Mouse (Mus musculus) erythroblast, adult 5-6 weeks (primary cell): ENCODE measurements around the gene Gbp8. TPM values are rescaled to one million over a fixed set of nuclear protein-coding genes. Genes with fewer than 3 reads are reported as not detected.
"Not testable (repeated sequence)": the region's sequence is repeated elsewhere in the genome, so short reads cannot be mapped to it uniquely, and the experiment has no call there.

Experiments used
- ATAC-seq: replicated peaks from 2 replicates; pipeline ENCODE4 v1.8.0; 2016; ENCODE audit warnings: moderate number of reproducible peaks, mild to moderate bottlenecking, moderate TSS enrichment, inconsistent platforms; ENCODE audit not compliant: poor library complexity, low FRiP score, severe bottlenecking
- total RNA-seq, 2 experiments: library from RNA; stranded (forward) in 1 of 2; stranded (reverse) in 1 of 2; fragments of 150-400 nt in 1 of 2; fragments of 200-764, 138-1000 nt in 1 of 2; gene quantifications; 2 replicates each; pipeline versions ENCODE4 v1.2.3 to v1.2.4; 2015 to 2017; ENCODE audit warnings: low replicate concordance in 2 of 2

The Gbp8 gene
- total RNA-seq (2015; ENCODE audit: low replicate concordance): 1.2 and 4.8 TPM in 2 replicates
- total RNA-seq (2017; ENCODE audit: low replicate concordance): 2.9 and 5.5 TPM in 2 replicates

- not testable (repeated sequence) for ATAC-seq
These were observed at the start of gene Gbp8, which contains the start of the genes Gbp9 and Gbp4 for GRCm38 (mm10) chr5:105139409-105140088. Gene Gbp8, minus strand, starts transcription at chr5:105139540. Gene Gbp9, minus strand, starts transcription at chr5:105139539. Gene Gbp4, minus strand, starts transcription at chr5:105139586.

GRCm38 (mm10) chr5:105181446-105181845 lies 42.1 kb upstream of the Gbp8 start:
- no peak for ATAC-seq

DNA sequence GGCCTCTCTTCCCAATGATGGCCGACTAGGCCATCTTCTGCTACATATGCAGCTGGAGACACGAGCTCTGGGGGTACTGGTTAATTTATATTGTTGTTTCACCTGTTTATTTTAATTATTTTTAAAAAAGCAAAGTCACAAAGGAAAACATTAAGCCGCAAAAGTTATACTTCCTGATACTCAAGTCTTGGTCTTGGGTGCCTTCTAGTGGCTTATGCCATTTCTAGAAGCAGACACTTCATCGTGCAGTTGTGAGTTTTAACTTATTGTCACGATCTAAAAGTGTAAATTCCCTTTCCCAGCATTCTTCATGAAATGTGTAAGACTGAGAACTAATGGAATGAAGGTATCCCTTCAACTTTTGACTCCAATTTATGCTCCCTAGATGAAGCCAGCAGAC lies 17.2 kb upstream of the Gbp8 start:
- no peak for ATAC-seq

DNA sequence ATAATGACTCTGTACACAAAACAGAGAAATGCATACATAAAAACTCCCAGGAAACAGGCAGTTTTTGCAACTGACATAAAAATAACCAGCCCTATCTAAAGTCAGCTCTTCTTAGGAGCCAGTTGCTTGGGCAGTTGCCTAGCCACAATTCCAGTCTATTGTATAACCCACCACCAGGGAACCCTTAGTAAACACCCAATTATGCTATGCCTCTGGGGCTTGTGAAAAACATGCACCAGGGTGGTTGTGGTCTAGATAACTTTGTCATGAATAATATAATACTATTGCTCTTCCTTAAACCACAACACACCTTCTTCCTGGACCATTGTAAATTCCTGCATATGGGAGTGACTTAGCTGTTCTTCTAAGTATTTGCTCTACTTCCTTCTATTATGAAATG lies 14.7 kb upstream of the Gbp8 start:
- ATAC-seq: no peak

DNA sequence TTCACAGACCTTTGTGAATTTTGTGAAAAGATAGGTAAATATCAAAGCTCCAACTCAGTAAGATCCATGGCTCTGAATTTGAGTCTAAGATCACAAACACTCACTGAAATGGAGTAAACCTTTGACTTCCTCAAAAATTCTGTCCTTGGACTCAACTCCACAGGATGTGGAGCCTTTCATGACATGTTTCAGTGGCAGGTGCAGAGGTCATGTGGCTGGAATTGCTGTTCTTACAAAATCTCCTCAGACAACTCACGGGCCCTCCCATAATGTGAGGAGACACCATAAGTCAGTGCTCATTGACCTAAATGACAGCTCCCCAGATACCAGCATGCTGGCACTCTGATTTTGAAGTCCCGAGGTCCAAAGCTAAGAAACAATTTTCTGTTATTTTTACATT lies 8.7 kb upstream of the Gbp8 start:
- ATAC-seq: not testable (repeated sequence)

DNA sequence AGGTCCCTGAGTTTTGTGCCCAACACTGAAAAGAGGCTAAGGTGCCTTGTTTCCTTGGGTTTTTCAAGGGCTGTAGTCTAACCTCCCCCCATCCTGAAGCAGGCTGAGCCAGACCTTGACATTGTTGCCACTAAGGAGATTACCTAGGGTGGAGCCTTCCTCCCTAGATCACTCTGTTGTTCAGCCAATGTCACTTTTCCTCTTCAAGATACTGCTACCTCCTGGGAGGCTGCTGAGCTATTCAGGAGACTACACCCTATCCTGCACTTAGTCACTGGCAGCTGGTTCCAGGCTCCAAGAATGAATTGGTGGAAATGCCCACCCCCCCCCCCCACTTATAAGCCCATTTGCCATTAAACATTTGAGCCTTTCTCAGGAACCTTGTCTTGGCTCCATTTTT lies 7.1 kb upstream of the Gbp8 start:
- ATAC-seq: no peak

DNA sequence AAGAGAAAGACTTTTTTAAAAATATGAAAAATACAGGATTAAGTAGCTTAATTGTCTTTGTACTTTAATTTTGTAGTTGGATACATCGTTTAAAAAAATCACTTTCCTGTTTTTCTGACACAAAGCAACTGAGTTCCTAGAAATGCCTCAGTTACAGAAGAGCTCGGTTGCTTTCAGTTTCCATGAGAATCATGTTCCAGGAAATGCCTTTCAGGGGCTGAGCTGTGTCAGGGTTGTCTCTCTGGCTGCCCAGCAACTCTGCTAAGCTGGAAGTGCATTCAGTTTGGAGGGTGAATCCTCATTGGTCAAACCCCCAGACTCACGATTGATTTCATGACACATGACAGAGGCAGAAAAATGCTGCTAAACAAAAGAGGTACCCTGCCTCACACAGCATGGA lies 6.4 kb upstream of the Gbp8 start:
- not testable (repeated sequence) for ATAC-seq

DNA sequence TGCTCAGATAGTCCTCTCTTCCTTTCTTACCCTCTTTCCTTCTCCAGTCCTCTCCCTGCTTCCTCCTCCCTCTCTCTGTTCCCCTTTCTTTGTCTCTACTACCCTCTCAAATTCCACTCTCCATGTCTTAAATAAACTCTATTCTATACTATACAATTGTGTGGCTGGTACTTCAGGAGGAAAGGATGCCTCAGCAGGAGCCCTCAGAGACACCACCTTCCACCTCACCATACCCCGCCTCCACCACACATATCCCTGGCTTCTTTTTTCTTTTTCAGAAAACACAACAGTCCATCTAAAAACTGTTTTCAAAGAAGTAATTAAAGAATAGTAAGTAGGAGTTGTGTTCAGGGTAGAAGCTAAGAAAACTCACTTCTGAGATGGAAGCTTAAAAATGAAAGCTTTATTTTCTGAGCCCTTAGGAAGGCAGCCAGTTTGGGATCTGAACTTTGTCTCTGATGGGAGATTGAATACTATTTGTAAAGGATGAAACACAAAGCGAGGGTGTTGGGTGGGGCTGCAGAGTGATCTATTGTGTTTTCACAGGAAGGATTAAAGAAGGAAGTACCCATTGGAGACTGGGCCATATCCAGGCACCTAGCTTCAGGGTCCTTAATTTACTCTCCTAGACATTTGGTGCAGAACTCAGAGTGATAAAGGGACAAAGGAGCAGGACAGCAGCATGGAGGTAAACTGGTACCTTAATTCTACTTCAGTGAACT lies 910 bp upstream of the Gbp8 start:
- ATAC-seq: not testable (repeated sequence)

- ATAC-seq: no peak
These were observed 434 bp downstream of the Gbp8 start for GRCm38 (mm10) chr5:105138906-105139305.

GRCm38 (mm10) chr5:105136706-105137304 lies 2.5 kb downstream of the Gbp8 start:
- not testable (repeated sequence) for ATAC-seq

DNA sequence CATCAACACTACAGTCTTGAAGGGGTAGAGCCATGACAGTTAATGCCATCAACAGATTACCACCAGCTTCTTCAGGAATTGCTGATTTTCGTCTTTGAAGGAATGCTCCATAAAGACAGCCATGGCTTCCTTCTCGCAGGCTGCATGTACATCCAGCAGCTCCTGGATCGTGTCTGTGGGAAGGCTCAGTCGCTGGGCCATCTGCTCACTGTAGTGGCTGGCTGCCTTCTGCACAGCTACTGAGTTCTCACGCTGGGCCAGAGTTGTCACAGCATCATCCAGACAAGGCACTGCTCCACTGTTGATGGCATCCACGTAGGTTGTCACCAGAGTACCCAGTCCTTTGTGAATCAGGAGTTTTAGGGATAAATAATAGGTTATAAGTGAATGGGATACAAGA lies 17.6 kb downstream of the Gbp8 start:
- ATAC-seq: not testable (repeated sequence)

DNA sequence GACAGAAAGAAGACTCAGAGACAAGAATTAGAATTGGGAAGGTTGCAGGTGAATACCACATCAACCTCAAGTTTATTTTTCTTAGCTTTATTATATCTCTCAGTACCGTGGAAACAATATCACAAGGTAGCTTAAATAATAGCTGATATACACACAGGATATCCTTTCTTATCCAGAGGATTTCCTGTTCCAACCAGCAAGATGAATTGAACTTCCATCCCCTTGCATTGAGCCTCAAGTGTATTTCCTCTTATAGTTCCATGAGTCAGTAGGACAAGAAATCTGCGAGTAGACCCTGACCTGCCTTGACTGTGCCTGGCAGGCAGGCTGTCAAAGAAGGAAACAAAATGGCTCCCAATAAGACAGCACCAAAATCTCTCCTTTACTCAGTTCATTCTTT lies 23.6 kb downstream of the Gbp8 start:
- ATAC-seq: no peak

DNA sequence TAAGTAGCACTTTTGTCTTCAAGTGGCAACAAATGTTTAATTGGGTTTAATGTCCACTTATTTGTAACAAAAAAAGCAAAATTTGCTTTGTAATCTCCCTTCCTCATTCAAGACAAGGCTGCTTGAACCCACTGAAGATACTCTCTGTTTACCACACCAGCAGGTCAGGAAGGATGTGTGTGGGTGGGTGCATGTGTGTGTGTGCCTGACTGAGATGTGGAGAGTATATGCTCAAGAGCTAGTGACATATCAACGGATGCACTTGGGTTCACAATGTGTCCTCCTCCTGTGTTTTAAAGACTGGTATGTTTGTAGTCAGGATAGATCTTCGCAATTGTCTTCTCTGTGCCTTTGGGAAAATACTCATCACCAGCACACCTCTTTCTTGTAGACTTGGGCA lies 24.6 kb downstream of the Gbp8 start:
- no peak for ATAC-seq

DNA sequence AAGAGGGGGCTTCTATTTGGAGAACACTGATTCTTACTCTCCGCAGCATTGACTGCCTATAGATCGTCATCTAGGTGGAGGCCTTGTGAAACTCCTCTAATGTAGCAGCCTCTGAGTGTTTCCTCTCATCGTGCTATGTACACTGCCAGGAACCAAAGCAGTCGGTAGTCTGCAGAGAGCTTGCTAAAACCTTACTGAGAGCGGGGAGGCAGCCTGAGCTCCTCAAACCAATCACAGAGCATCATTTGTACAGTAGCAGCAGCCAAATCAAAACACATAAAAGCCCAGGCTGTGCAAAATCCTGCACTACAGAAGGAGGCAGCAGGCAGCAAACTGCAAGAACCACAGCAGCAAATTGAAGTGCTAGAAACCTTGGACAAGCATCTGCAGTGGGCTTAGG lies 25.7 kb downstream of the Gbp8 start:
- no peak for ATAC-seq

GRCm38 (mm10) chr5:105110271-105110852 lies 29.0 kb downstream of the Gbp8 start:
- not testable (repeated sequence) for ATAC-seq

DNA sequence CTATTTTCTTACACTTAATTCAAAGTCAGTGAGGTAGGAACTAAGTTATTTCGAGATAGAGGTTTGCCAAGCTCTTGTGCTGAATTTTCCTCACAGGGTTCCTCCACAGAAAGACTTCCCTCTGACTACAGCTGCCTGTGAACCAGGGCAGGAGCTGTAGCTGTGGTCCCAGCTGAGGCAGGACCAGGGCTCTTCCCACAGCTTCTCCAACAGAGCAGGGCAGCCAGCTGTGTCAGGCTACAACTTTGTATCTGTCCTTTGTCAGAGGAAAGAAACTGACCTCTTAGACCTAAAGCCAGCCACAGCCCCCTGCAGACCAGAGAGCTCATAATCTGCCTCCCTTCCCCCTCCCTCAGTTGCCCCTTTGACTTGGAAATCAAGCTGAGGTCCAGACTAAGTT lies 29.6 kb downstream of the Gbp8 start:
- ATAC-seq: not testable (repeated sequence)

GRCm38 (mm10) chr5:105105689-105106088 lies 33.7 kb downstream of the Gbp8 start:
- ATAC-seq: not testable (repeated sequence)

DNA sequence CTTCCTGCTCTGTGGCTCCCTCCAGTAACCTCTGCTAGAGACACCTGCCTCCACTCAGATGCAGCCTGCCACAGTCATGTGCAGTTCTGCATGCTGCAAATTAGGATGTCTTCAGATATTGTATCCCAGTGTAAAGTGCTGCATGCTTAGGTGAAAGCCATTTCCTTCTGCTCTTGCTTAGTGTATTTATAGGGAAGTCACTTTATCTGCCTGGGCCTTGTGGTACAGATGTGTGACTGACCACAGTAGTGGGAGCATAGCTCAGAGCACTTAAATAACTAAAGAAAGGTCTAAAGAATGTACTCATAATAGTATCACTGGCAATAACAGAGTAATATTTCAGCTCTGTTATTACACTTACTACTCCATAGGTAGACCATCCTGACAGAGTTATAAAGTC lies 57.4 kb downstream of the Gbp8 start:
- no peak for ATAC-seq

- ATAC-seq: not testable (repeated sequence)
These were observed 71.0 kb downstream of the Gbp8 start for GRCm38 (mm10) chr5:105068356-105068755.

DNA sequence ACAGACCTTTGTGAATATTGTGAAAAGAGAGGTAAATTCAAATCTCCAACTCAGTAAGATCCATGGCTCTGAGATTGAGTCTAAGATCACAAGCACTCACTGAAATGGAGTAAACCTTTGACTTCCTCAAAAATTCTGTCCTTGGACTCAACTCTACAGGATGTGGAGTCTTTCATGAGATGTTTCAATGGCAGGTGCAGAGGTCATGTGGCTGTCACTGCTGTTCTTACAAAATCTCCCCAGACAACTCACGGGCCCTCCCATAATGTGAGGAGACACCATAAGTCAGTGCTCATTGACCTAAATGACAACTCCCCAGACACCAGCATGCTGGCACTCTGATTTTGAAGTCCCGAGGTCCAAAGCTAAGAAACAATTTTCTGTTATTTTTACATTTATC lies 74.9 kb downstream of the Gbp8 start:
- not testable (repeated sequence) for ATAC-seq
